Mouse (Mus musculus) splenic B cell, adult 2 months (primary cell): ENCODE data around the gene Ccdc54.

Experiments
- DNase-seq: peaks from one replicate; pipeline ENCODE4 v3.0.0-alpha.2; 2011; ENCODE audit warnings: low read depth, low spot score
- H3K27me3 ChIP-seq: 2 replicates; pipeline ENCODE4 v1.6.1; 2012; ENCODE audit warnings: mild to moderate bottlenecking, low read length, moderate library complexity, mixed read lengths; ENCODE audit not compliant: control insufficient read depth, poor library complexity, insufficient read depth, severe bottlenecking
- H3K36me3 ChIP-seq: 2 replicates; pipeline ENCODE4 v1.6.1; 2012; ENCODE audit warnings: mild to moderate bottlenecking, low read length, moderate library complexity, mixed read lengths; ENCODE audit not compliant: control insufficient read depth, poor library complexity, insufficient read depth, severe bottlenecking

Gene Ccdc54

DNA sequence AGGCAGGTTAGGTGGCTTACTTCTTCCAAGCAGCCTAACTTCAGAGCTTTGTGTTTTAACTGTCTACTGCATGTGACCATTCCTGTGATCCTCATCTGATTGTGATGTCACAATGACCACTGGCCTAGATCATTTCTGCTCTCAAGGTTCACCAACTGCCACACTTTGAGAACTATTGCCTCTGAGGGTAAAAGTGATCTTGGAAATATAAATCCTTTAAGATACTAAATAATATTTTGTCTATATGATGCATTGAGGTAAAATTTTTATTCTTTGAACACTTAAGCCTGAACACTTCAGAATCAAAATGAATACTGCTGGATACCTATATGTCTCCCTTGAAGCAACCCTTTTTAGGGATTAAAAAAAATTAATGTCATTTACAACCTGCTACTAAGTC lies at the start of gene Ccdc54:
Gene Ccdc54 (minus strand): TSS at position 101 of the 400 bp plus-strand sequence.
- DNase-seq: no peak
- no peaks in the 10 kb centered on the region; the same call in 1 of the 2 replicates for H3K36me3 ChIP-seq
- H3K27me3 ChIP-seq: no peaks in the 10 kb centered on the region

DNA sequence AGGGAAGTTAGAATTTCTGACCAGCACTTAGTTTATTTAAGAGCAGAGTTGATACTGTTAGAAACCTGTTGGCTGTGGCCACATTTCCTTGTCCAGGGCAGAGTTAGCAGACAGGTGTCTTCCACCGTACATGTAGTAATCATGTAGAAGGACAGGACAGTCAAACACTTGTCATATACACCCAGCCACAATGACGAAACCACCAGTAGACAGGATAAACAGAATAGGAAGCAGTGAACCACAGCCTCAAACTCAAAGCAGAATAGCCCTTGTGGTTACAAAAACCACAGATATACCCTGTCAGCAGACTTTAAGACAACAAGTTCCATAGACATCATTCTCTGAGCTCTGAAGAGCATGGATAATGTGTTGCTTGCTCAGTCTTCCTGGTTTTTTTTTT lies 41.6 kb upstream of the Ccdc54 start:
- Histone ChIP-seq H3K27me3 (no peaks in the 10 kb centered on the region), H3K36me3 (no peaks in the 10 kb centered on the region)
- peak; percentile 3 for DNase-seq

DNA sequence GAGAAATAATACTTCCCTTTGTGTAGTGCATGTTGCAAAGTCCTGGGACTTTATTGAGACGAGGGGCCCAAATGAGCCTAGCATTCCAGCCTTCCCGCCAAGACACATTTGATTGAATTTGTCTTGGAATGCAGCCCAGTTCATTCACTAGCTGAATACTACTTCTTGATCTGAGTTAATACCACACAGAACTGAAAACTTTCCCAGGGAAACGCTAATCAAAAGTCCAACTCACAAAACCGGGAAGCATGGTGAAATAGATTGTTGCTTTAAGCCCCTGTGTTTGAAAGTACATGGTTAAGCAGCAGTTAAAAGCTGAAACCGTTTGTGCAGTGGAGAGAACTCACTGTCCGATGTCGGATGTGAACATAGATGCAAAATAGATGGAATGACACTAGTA lies 24.6 kb upstream of the Ccdc54 start:
- DNase-seq: no peak
- H3K27me3 ChIP-seq: no peaks in the 10 kb centered on the region
- no peaks in the 10 kb centered on the region for H3K36me3 ChIP-seq

DNA sequence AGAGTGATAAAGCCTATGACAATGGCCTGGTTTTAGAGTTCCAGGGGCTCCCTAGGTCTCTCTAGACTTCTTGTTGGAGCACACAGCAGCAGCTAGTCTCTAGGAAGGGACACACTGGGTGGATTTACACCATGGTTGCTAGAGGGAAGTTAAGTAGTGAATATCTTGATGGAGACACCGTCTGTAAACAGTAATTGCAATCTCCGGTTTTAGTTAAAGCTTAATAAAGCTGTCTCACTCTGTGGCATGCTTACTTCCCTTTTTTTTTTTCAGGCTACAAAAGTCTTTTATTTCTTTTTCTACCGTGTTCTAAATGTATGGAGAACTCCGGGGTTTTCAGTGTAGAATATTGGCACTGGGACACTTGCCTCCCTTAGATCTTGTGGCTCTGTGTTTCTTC lies 22.0 kb upstream of the Ccdc54 start:
- no peaks in the 10 kb centered on the region for H3K27me3 ChIP-seq
- no peak for DNase-seq
- H3K36me3 ChIP-seq: no peaks in the 10 kb centered on the region

DNA sequence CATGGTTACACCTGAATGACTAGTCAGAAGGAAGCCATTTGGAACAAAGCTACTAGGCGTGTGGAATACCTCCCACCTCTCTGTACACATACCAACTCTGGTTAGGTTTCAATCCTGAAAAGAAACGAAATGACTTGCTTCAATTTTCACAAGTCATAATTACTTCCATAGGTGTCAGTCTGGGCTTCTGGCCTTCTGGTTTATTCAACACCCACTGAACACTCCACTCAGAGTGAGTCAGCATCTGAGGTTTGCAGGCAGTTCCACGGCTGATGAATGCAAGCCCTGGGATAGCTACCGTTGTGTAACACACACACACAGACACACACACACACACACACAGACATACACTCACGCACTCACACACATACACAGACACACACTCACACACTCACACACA lies 19.6 kb upstream of the Ccdc54 start:
- Histone ChIP-seq H3K36me3 (no peaks in the 10 kb centered on the region), H3K27me3 (no peaks in the 10 kb centered on the region)
- no peak for DNase-seq

DNA sequence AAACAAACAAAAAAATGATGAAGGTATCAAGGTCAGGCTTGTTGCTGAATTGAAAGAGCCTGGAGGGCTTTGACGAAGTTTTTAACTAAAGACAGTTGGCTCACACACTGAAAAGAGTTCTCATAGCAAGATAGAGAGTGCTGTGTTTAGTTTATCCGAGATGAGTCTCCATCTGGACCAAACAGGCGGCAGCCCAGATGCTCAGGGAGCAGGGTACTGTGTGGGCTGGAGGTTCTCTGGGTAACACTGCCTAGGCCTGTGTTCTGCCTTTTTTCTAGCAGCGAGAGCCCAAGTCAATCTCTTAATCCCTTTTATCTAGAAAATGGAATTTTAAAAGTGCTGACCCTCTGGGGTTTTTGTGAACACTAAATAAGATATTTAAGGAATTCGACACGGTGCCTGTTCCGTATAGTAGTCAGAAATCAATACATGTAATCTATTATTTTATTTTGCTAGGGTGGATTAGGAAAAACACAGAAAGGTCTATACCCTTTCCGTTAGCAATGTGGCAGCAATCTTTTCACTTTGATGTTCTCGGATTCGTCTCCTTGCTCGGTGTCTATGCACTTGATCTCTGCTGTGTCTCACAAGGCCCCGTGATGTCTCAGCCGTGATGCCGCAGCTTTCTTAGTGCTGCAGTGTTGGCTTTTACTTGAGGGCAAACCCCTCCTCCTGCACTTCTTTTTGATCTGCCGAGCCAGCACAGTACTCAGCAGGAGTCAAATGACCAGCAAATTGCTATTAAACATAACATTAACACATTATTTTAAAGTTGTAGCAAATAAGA lies 17.0 kb upstream of the Ccdc54 start:
- H3K36me3 ChIP-seq: no peaks in the 10 kb centered on the region
- no peak for DNase-seq
- H3K27me3 ChIP-seq: no peaks in the 10 kb centered on the region

DNA sequence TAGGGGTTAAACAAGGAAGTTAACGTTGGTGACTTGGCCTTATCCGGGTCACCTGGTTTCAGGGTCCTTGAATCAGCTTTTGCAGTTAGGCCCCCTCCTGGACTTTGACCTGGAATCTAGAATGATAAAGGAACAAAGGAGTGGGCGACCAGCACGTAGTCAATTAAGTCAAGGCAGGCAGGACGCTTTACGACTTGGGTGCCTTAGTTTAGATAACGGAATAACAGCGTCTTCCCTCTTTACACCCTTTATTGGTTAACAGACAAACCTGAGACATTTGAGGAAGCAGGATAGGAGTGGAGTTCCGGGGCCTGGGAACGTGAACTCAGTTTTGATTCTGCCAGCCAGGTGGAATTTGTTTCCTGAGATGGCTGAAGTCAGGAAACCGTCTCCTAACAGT lies 13.9 kb upstream of the Ccdc54 start:
- no peak for DNase-seq
- H3K27me3 ChIP-seq: no peaks in the 10 kb centered on the region
- no peaks in the 10 kb centered on the region for H3K36me3 ChIP-seq

DNA sequence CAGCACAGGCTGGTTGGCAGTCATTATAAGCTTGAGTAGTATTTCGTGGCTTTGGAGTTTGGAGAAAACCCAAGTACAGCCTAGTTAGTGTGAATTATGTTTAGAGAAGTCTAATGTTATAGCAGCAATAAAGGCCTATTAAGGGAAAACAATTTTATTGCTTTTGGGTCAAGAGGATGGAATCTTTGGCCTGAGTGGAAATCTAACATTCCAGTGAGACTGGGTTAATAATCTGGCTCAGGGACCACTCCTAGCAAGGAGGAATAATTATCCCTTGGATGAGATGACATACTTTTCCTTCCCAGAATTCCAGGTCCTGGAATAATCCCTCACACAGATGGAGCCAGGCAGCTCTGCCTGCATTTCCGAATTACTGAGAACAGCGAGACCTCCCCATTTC lies 11.0 kb upstream of the Ccdc54 start:
- DNase-seq: no peak
- Histone ChIP-seq H3K36me3 (no peaks in the 10 kb centered on the region), H3K27me3 (no peaks in the 10 kb centered on the region)

DNA sequence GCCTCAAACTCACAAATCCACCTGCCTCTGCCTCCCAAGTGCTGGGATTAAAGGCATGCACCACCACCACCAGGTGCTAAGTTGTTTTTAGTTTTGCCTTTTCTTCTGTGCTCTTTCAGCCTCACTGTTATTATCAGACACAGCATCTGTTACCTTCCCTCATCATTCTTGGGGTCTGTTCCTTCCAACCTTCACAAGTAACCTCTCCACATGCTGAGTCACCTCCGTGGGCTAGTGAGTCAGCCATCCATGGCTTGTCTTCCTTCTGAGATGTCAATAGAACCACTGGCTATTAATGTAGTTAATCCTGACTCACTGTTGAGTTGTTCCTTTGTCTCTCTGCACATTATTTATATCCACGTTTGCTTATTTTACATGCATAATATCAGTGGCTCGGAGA lies 9.7 kb upstream of the Ccdc54 start:
- H3K27me3 ChIP-seq: no peaks in the 10 kb centered on the region
- H3K36me3 ChIP-seq: no peaks in the 10 kb centered on the region
- DNase-seq: no peak

DNA sequence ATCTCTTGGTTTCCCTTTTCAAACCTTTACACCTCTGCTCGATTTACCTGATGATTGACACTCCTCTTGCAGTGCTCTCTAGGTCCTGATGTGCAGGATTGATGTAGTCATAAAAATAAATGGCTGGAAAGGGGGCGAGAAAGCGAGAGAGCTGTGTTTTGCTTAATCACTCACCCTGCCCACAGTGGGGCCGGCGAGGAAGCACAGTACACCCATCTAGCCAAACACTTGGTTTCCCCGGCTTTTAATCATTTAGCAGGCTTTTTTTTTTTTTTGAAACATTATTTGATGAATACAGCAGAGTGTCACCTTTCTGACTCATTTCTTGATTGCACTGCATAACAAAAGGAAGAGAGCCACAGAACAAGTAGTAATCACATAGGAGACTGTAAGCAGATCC lies 5.7 kb upstream of the Ccdc54 start:
- H3K36me3 ChIP-seq: no peaks in the 10 kb centered on the region; the same call in 1 of the 2 replicates
- no peak for DNase-seq
- H3K27me3 ChIP-seq: no peaks in the 10 kb centered on the region

DNA sequence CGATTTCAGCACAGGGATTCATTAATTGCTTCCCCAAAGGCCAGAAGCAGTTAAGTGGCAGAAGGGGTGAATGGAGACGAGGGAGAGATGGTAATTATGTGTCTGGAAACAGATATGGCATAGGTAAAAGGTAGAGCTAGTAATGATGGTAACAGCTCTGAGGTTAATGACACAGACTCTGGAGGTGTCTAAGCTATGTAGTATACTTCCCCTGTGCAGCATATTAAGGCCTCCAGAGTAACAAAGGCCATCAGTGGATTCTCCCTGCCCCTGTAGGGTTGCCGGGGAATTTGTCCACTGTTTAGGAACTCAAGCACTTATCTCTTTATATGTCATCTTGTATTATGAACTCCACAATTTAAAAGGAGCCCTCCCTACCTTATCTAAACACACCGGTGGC lies 5.2 kb upstream of the Ccdc54 start:
- no peaks in the 10 kb centered on the region for H3K27me3 ChIP-seq
- no peak for DNase-seq
- H3K36me3 ChIP-seq: no peaks in the 10 kb centered on the region; the same call in 1 of the 2 replicates

DNA sequence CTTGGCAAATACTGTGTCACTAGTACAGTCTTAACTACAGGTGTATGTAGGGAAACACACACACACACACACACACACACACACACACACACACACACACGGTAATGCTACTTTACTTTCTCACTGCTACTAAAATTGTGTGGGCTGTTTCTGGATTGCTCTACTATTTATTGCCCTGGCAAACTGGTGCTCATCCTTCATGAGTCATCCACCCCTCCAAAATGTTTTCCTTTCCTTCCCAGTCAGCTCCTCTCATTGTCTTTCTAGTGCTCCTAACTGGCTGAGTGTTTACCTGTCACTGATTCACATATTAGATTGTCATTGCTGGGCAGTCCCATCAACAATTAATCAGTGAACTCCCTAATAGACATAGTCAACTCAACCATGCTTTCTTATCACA lies 3.9 kb upstream of the Ccdc54 start:
- DNase-seq: no peak
- H3K27me3 ChIP-seq: no peaks in the 10 kb centered on the region
- H3K36me3 ChIP-seq: no peaks in the 10 kb centered on the region; the same call in 1 of the 2 replicates

DNA sequence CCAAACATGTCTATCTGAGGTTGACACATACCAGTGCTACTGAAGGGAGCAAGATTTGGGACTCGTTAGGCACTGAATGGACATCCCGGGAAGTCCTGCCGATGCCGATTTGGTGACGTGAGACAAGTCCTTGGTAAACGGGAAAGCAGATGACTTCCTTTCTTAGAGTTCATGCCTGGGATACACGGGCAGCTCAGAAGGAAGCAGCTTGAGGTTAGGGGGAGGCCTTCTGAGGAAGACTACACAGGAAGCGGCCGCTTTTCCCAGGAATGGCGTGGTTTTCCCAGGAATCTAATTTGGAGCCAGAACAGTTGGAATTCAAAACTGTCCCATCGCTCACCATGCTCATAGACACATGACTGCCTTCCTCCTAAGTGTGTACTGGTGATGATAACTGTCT lies 2.4 kb upstream of the Ccdc54 start:
- Histone ChIP-seq H3K27me3 (no peaks in the 10 kb centered on the region), H3K36me3 (no peaks in the 10 kb centered on the region; the same call in 1 of the 2 replicates)
- no peak for DNase-seq

DNA sequence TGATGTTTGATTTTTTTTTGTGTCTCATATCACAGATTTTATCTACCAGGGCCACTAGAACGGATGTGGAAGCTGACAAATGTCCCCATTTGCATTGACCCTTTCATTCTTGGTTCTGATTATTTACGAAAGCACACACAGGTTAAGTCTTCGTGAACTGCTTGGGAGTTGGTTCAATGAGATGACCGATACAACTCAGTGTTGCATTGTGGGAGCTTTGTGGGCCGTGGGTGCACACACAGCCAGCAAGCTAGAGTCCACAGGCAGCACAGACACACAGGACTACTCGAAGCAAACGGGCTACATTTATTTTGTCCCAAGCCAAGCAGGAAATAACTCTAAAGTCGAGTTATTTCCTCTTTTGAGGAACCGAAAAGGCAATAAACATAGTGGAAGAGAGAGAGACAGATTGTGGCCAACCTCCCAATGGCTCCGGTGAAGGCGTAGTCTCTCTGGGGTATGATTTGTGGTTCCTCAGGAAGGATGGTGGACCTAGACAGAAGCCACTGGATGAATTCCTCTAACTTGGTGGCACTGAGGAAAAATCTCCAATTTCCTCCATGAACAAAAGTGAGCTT lies 1.3 kb downstream of the Ccdc54 start:
- Histone ChIP-seq H3K36me3 (no peaks in the 10 kb centered on the region; the same call in 1 of the 2 replicates), H3K27me3 (no peaks in the 10 kb centered on the region)
- DNase-seq: peak; percentile 5

DNA sequence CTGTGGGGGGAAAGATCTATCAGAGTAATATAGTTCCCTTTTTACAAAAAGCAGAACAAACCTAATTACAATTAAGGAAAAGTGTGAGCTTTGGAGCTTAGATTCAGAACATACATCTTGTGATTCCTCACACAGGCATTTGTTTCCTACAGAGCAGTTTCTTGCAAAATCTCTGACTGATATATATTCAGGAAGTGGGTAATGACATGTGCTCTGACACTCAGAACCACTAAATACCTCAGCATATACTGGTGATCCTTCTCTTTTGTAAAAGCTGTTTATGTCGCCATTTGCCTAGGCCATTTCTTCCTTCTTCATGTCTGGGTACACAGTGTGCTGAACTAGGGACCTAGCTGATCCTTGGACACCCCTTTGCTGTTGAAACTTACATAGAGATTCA lies 2.8 kb downstream of the Ccdc54 start:
- DNase-seq: peak; percentile 6
- Histone ChIP-seq H3K27me3 (no peaks in the 10 kb centered on the region), H3K36me3 (no peaks in the 10 kb centered on the region)
